Mouse (Mus musculus) stomach, embryonic 16.5 days (tissue): ENCODE data around the gene Gm21981. TPM values are rescaled to one million over a fixed set of nuclear protein-coding genes. Genes with fewer than 3 reads are reported as not detected.
"Not testable (repeated sequence)": the region's sequence is repeated elsewhere in the genome, so short reads cannot be mapped to it uniquely, and the experiment has no call there.

Experiments used
- ATAC-seq: fragments of 200-750 bp; cut with Nextera tagmentation; 2 replicates; pipeline ENCODE4 v1.8.0; 2017; ENCODE audit warnings: moderate number of reproducible peaks, moderate TSS enrichment; ENCODE audit not compliant: insufficient read depth, low FRiP score
- H3K27ac ChIP-seq: fragments of 300-500 bp; sonication (generic); 2 replicates; pipeline ENCODE4 v1.5.1; 2014; ENCODE audit warnings: low read length
- H3K27me3 ChIP-seq: fragments of 300-500 bp; sonication (generic); 2 replicates; pipeline ENCODE4 v1.6.1; 2014; ENCODE audit warnings: low read length, control low read depth, mixed read lengths; ENCODE audit not compliant: control insufficient read depth, insufficient read depth
- H3K36me3 ChIP-seq: fragments of 300-500 bp; sonication (generic); 2 replicates; pipeline ENCODE4 v1.6.1; 2014; ENCODE audit warnings: low read length; ENCODE audit not compliant: control insufficient read depth, insufficient read depth
- H3K4me1 ChIP-seq: fragments of 300-500 bp; sonication (generic); 2 replicates; pipeline ENCODE4 v1.6.1; 2014; ENCODE audit warnings: low read length, control low read depth, mixed read lengths; ENCODE audit not compliant: control insufficient read depth, insufficient read depth
- H3K4me2 ChIP-seq: fragments of 300-500 bp; sonication (generic); 2 replicates; pipeline ENCODE4 v1.6.1; 2014; ENCODE audit warnings: low read depth, low read length, mixed read lengths
- H3K4me3 ChIP-seq: fragments of 300-500 bp; sonication (generic); replicated peaks from 2 replicates; pipeline ENCODE4 v1.5.1; 2014; ENCODE audit warnings: mild to moderate bottlenecking, low read length
- H3K9ac ChIP-seq: fragments of 300-500 bp; sonication (generic); 2 replicates; pipeline ENCODE4 v1.6.1; 2014; ENCODE audit warnings: low read length
- H3K9me3 ChIP-seq: fragments of 300-500 bp; sonication (generic); replicated peaks from 2 replicates; pipeline ENCODE4 v1.6.1; 2016; ENCODE audit warnings: low read length, control low read depth; ENCODE audit not compliant: control insufficient read depth
- WGBS: fragments of 180-500 bp; shearing (Covaris S2); extraction: QIAGEN DNeasy Blood & Tissue Kit; methylation state at CpG from one replicate; pipeline ENCODE4 v1.1.7; 2014; 5-methylcytosine and 5-hydroxymethylcytosine counted together
- polyA plus RNA-seq: library from polyadenylated mRNA; unstranded; fragments of >200 nt; fragmentation: Nextera tagmentation; extraction: Ambion mirVana; gene quantifications from 2 replicates; pipeline ENCODE4 v1.2.1, GENCODE M21; 2015

The Gm21981 gene
- polyA plus RNA-seq, 1 experiment from 2014 or later: 0.19 TPM

DNA sequence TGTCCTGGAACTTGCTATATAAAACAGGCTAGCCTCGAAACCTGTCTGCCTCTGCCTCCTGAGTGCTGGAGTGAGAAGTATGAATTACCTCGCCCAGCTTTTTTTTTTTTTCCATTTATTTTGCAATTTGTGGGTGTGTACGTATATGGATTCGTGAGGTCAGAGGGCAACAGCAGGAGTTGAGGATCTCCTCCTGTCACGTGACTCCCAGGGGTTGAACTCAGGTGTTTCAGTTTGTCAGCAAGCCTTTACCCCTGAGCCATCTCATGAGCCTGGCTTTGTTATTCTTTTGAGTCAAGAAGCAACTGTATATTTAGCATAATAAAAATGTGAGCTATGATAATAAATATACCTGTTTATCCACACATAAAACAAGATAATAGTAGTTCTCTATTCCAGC, 38.6 kb downstream of the Gm21981 start:
- Histone ChIP-seq H3K9ac (no peak overlapping the region), H3K4me1 (no peaks in the 10 kb centered on the region), H3K4me2 (no peak overlapping the region), H3K4me3 (no peak overlapping the region), H3K27me3 (no peaks in the 10 kb centered on the region), H3K27ac (no peak overlapping the region), H3K36me3 (no peaks in the 10 kb centered on the region), H3K9me3 (no peaks in the 10 kb centered on the region)
- no peak for ATAC-seq
- 70% methylated on average over 5 of the region's 5 CpGs for WGBS

GRCm38 (mm10) chr17:47654346-47654745, 39.9 kb downstream of the Gm21981 start:
- H3K9me3 ChIP-seq, H3K9ac ChIP-seq, H3K4me2 ChIP-seq, H3K4me1 ChIP-seq, H3K27ac ChIP-seq, H3K4me3 ChIP-seq, H3K36me3 ChIP-seq, H3K27me3 ChIP-seq, ATAC-seq: not testable (repeated sequence)
- WGBS: 91% methylated on average over 8 of the region's 8 CpGs

GRCm38 (mm10) chr17:47651953-47652352, 42.3 kb downstream of the Gm21981 start:
- WGBS: 78% methylated on average over 2 of the region's 2 CpGs
- H3K4me3 ChIP-seq: no peak overlapping the region
- H3K36me3 ChIP-seq: no peaks in the 10 kb centered on the region
- H3K27ac ChIP-seq: no peak overlapping the region
- no peaks in the 10 kb centered on the region for H3K27me3 ChIP-seq
- no peaks in the 10 kb centered on the region for H3K9me3 ChIP-seq
- ATAC-seq: no peak
- no peak overlapping the region for H3K4me2 ChIP-seq
- no peak overlapping the region for H3K9ac ChIP-seq
- no peaks in the 10 kb centered on the region for H3K4me1 ChIP-seq

DNA sequence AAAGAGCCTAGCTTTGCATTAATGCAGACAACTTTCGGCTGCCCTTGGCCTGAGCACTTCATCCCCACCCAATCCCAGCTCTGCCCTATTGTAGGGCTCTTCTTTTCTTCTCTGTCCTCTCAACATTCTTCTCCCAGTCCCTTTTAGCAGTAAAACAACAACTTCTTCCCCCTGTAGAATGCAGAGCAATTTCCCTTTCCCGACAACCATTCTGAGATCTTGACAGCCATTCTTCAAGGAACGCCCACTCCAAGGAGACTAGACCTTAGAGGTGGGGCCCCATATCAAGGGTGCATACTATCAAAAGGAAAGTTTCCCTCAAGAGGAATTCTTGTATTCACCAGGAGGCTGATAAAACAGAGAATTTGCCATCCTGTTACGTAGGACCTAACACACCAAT, 45.3 kb downstream of the Gm21981 start:
- no peak overlapping the region for H3K4me3 ChIP-seq
- H3K4me1 ChIP-seq: no peaks in the 10 kb centered on the region
- WGBS: 61% methylated on average over 4 of the region's 4 CpGs
- no peaks in the 10 kb centered on the region for H3K27me3 ChIP-seq
- H3K36me3 ChIP-seq: no peaks in the 10 kb centered on the region
- H3K4me2 ChIP-seq: no peak overlapping the region
- no peaks in the 10 kb centered on the region for H3K9me3 ChIP-seq
- no peak overlapping the region for H3K9ac ChIP-seq
- no peak overlapping the region for H3K27ac ChIP-seq
- no peak for ATAC-seq

DNA sequence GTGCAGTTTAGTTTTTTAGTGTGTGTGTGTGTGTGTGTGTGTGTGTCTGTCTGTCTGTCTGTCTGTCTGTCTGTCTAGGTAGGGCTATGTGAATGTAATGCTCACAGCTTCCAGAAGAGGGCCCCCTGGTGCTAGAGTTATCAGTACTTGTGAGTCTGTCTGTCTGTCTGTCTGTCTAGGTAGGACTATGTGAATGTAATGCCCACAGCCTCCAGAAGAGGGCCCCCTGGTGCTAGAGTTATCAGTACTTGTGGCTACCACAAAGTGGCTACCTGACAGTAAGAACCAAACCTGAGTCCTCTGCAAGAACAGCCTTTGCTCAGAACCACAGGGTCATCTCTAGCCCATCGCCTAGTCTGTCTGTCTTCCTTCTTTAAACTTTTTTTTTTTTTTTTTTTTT, 47.6 kb downstream of the Gm21981 start:
- Histone ChIP-seq H3K27me3 (no peaks in the 10 kb centered on the region), H3K9ac (no peak overlapping the region), H3K4me2 (no peak overlapping the region), H3K36me3 (no peaks in the 10 kb centered on the region), H3K4me1 (no peaks in the 10 kb centered on the region), H3K27ac (no peak overlapping the region), H3K4me3 (no peak overlapping the region), H3K9me3 (no peaks in the 10 kb centered on the region)
- 89% methylated on average over 1 of the region's 1 CpGs for WGBS
- ATAC-seq: no peak

DNA sequence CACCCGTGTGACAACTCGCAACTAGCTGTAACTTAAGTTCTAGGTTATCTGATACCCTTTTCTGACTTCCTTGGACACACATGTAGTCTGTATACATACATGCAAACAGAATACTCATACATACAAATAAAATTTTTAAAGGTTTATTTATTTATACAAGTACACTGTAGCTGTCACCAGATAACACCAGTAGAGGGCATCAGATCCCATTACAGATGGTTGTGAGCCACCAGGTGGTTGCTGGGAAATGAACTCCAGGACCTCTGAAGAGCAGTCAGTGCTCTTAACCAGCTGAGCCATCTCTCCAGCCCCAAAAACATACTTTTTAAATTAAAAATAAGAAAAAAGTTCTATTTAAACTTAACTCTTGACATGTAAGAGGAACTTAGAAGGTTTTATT, 51.3 kb downstream of the Gm21981 start:
- Histone ChIP-seq H3K4me1 (no peaks in the 10 kb centered on the region), H3K4me3 (no peak overlapping the region), H3K4me2 (no peak overlapping the region), H3K9ac (no peak overlapping the region), H3K9me3 (no peaks in the 10 kb centered on the region), H3K27me3 (no peaks in the 10 kb centered on the region), H3K36me3 (no peaks in the 10 kb centered on the region), H3K27ac (no peak overlapping the region)
- 81% methylated on average over 2 of the region's 2 CpGs for WGBS
- ATAC-seq: no peak

Other genes with a start within 250 kb of the Gm21981 start
- 25.7 and 27.3 TPM in 2 replicates for gene Taf8, start 192.2 kb downstream of the Gm21981 start, polyA plus RNA-seq
- gene Ccnd3, start 189.4 kb downstream of the Gm21981 start, polyA plus RNA-seq: 334 and 340 TPM in 2 replicates
- gene Bysl, start 83.0 kb downstream of the Gm21981 start, polyA plus RNA-seq: 21.0 and 22.1 TPM in 2 replicates
- gene Med20, start 82.9 kb downstream of the Gm21981 start, polyA plus RNA-seq: 40.7 and 47.5 TPM in 2 replicates
- gene Gm20517, start 82.9 kb downstream of the Gm21981 start, polyA plus RNA-seq: 0.89 and 1.9 TPM in 2 replicates
- 3.3 and 3.5 TPM in 2 replicates for gene Usp49, start 63.8 kb downstream of the Gm21981 start, polyA plus RNA-seq
- gene Tomm6, start 6.1 kb downstream of the Gm21981 start, polyA plus RNA-seq: 357 and 376 TPM in 2 replicates
- 3.4 and 4.4 TPM in 2 replicates for gene Frs3, start 5.4 kb downstream of the Gm21981 start, polyA plus RNA-seq
- gene Prickle4, start 281 bp upstream of the Gm21981 start, polyA plus RNA-seq: 1.0 TPM in 1 of 2 replicates, not detected in the other
- 122 and 198 TPM in 2 replicates for gene Pgc, start 32.4 kb upstream of the Gm21981 start, polyA plus RNA-seq
- 10.6 and 11.5 TPM in 2 replicates for gene Tfeb, start 42.6 kb upstream of the Gm21981 start, polyA plus RNA-seq
- gene Mdfi, start 140.2 kb upstream of the Gm21981 start, polyA plus RNA-seq: 10.4 and 11.2 TPM in 2 replicates
- 10.5 and 13.9 TPM in 2 replicates for gene Foxp4, start 230.2 kb upstream of the Gm21981 start, polyA plus RNA-seq